Mouse (Mus musculus) C2C12 (cell line): ENCODE measurements around the gene Cib1. TPM values are rescaled to one million over a fixed set of nuclear protein-coding genes. Genes with fewer than 3 reads are reported as not detected.

Experiments
- H3K27me3 ChIP-seq: one replicate; pipeline ENCODE4 v1.6.1; 2011; ENCODE audit not compliant: control insufficient read depth, insufficient read depth, insufficient read length
- H3K36me3 ChIP-seq: one replicate; pipeline ENCODE4 v1.6.1; 2011; ENCODE audit not compliant: control insufficient read depth, insufficient read depth
- H3K4me3 ChIP-seq: one replicate; pipeline ENCODE4 v1.5.1; 2011; ENCODE audit warnings: mild to moderate bottlenecking, control low read depth; ENCODE audit not compliant: poor library complexity, insufficient read depth, severe bottlenecking
- H3K79me2 ChIP-seq: one replicate; pipeline ENCODE4 v1.6.1; 2011; ENCODE audit not compliant: control insufficient read depth, insufficient read depth
- H3K79me3 ChIP-seq: one replicate; pipeline ENCODE4 v1.6.1; 2011; ENCODE audit warnings: low read depth, control low read depth
- H3ac ChIP-seq: one replicate; pipeline ENCODE3; 2011; ENCODE audit warnings: low read depth; ENCODE audit not compliant: control insufficient read depth, insufficient read length
- CEBPB ChIP-seq: IDR thresholded peaks from one replicate; pipeline ENCODE4 v1.6.1; 2011; ENCODE audit warnings: low read depth, mild to moderate bottlenecking, control low read depth, moderate library complexity
- CTCF ChIP-seq: IDR thresholded peaks from one replicate; pipeline ENCODE4 v1.5.1; 2011; ENCODE audit not compliant: control insufficient read depth, insufficient read depth, insufficient read length
- FOSL1 ChIP-seq: IDR thresholded peaks from one replicate; pipeline ENCODE4 v1.8.0; 2011; ENCODE audit warnings: mild to moderate bottlenecking, low read length; ENCODE audit not compliant: poor library complexity, insufficient read depth, severe bottlenecking
- MAX ChIP-seq: IDR thresholded peaks from one replicate; pipeline ENCODE4 v1.6.1; 2011; ENCODE audit warnings: mild to moderate bottlenecking, control low read depth
- MYOD1 ChIP-seq: IDR thresholded peaks from one replicate; pipeline ENCODE4 v1.6.1; 2011; ENCODE audit warnings: low read depth; ENCODE audit not compliant: control insufficient read depth, insufficient read length
- MYOG ChIP-seq: IDR thresholded peaks from one replicate; pipeline ENCODE4 v1.6.1; 2011; ENCODE audit not compliant: control insufficient read depth, insufficient read length; ENCODE audit errors: extremely low read depth
- USF1 ChIP-seq: IDR thresholded peaks from one replicate; pipeline ENCODE4 v1.6.1; 2011; ENCODE audit warnings: low read depth, mild to moderate bottlenecking, control low read depth, moderate library complexity
- long read RNA-seq, 2 experiments: library from polyadenylated mRNA; unstranded; transcript quantifications; one replicate each; pipeline ENCODE4 v2.0.0; 2019 to 2020
- polyA plus RNA-seq: library from polyadenylated mRNA; unstranded; fragments of >200 nt; fragmentation: generic; extraction: Trizol; gene quantifications from one replicate; pipeline ENCODE4 v1.2.1, GENCODE M21; 2012; ENCODE audit warnings: missing spikeins

Cib1 gene
- 131 TPM for polyA plus RNA-seq
- long read RNA-seq, experiment 1, transcript Cib1-201 (7 exons, 1,047 nt): major isoform, 65 of 79 reads
- long read RNA-seq, experiment 1, partial matches to known transcripts: 0 of 79 reads
- long read RNA-seq, experiment 1, other reads (novel, unspliced or antisense): 10 of 79 reads
- long read RNA-seq, experiment 2, transcript Cib1-201 (7 exons, 1,047 nt): major isoform, 9 of 14 reads
- long read RNA-seq, experiment 2, partial matches to known transcripts: 0 of 14 reads
- long read RNA-seq, experiment 2, other reads (novel, unspliced or antisense): 5 of 14 reads

DNA sequence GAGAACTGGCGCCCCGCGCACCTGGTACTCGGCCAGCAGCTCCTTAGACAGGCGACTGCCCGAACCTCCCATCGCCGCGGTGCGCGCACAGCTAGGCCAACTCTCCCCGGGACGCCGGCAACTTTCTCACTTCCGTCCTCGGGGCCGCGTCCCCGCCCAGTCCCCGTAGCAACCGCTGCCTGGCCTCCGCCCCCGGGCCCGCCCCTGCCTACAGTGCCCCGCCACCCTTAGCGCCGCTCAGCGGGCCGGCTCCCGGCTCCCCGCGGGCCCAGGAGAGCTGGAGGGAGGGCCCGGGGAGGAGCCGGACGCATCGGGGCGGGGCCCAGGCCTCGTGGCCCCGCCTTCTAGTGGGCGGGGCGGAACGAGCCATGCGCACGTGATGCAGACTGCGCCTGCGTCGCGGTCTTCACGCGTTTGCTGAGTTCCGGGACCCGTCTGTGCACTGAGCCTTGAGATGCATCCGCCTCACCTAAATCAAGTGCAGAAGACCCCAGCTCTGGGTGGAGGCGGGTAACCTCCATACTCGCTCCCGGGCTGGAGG is at the start of gene Cib1, which contains the start of gene Gdpgp1:
Gene Cib1 (minus strand): TSS at position 325 of the 541 bp plus-strand sequence.
Gene Gdpgp1 (plus strand): TSS at position 377 of the 541 bp plus-strand sequence.
- Histone ChIP-seq H3K79me2 (peaks cover 14% of the 10 kb centered on the region), H3ac (peak within 1 kb of the TSS; percentile 78), H3K27me3 (no peaks in the 10 kb centered on the region), H3K4me3 (peak within 1 kb of the TSS; percentile 48), H3K79me3 (peaks cover 2% of the 10 kb centered on the region), H3K36me3 (peaks cover 13% of the 10 kb centered on the region)
- TF ChIP-seq USF1: peak; percentile 94
- TF ChIP-seq MYOD1: no peak
- TF ChIP-seq CEBPB: no peak
- TF ChIP-seq MYOG: no peak
- no peak for TF ChIP-seq CTCF
- TF ChIP-seq MAX: peak; percentile 79
- TF ChIP-seq FOSL1: no peak

DNA sequence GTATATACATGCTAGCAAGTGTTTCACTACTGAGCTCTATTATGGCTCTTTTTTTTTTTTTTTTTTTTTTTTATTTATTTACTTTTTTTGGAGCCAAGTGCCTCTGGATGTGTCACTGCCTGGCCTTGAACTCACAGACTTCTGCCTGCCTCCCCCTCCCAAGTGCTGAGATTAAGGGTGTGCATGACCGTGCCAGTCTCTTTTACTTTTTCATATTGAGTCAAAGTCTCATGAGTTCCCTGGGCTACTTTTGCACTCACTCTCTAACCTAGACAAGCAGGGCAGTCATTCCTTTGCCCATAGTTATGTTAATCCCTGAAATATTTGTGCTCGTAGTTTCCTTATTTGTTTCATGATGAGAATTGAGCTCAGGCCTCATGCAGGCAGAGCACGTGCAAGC is 49.0 kb upstream of the Cib1 start:
- Histone ChIP-seq H3ac (no peak overlapping the region), H3K79me2 (no peaks in the 10 kb centered on the region), H3K79me3 (no peaks in the 10 kb centered on the region), H3K4me3 (no peak overlapping the region), H3K36me3 (peaks cover 35% of the 10 kb centered on the region), H3K27me3 (no peaks in the 10 kb centered on the region)
- TF ChIP-seq CEBPB: no peak
- TF ChIP-seq MYOG: no peak
- TF ChIP-seq USF1: no peak

DNA sequence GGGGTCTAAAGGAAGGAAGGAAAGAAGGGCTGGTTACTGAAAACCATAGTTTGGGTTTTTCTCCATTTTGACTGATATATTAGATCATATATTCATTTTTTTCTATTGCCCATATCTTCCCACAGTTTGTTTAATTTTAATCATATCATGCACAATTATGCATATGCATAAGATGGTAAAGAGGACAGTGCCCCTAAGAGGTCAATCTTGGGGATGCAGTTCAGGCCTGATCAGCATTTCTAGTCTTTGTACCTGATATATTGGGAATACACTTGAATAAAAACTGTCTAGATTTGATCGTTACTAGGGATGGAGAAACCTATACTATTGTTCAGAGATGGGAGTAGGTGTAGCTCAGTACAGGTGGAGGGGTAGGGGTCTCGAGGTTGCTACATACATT is 48.4 kb upstream of the Cib1 start:
- Histone ChIP-seq H3K27me3 (no peaks in the 10 kb centered on the region), H3ac (no peak overlapping the region), H3K79me3 (no peaks in the 10 kb centered on the region), H3K79me2 (no peaks in the 10 kb centered on the region), H3K36me3 (peaks cover 37% of the 10 kb centered on the region), H3K4me3 (no peak overlapping the region)
- TF ChIP-seq MYOD1 (no peak), CEBPB (no peak), MAX (no peak), CTCF (no peak), FOSL1 (no peak), USF1 (no peak), MYOG (no peak)

DNA sequence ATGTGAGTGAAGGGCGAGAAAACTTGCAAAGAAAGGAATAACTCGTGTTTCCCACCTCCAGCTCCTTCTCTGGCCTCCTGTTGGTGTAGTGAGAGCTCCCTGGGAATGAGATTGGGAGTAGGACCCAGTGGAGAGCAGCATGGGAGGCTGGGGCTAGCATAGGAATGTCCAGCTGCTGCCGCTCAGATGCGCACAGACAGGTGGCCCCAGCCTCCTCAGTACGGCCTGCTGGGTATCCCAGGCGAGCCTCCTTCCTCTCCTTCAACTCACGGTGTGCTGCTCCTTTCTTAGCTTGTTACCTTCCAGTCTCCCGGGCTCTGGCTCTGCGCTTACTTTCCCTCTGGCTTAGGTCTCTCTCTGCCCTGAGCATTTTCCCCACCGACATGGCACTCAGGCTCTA is 47.4 kb upstream of the Cib1 start:
- no peak overlapping the region for H3ac ChIP-seq
- TF ChIP-seq MYOD1 (no peak), MYOG (no peak), MAX (no peak), CTCF (no peak), USF1 (no peak), FOSL1 (no peak), CEBPB (no peak)
- no peaks in the 10 kb centered on the region for H3K27me3 ChIP-seq
- H3K4me3 ChIP-seq: no peak overlapping the region
- peaks cover 31% of the 10 kb centered on the region for H3K36me3 ChIP-seq
- no peaks in the 10 kb centered on the region for H3K79me2 ChIP-seq
- no peaks in the 10 kb centered on the region for H3K79me3 ChIP-seq

DNA sequence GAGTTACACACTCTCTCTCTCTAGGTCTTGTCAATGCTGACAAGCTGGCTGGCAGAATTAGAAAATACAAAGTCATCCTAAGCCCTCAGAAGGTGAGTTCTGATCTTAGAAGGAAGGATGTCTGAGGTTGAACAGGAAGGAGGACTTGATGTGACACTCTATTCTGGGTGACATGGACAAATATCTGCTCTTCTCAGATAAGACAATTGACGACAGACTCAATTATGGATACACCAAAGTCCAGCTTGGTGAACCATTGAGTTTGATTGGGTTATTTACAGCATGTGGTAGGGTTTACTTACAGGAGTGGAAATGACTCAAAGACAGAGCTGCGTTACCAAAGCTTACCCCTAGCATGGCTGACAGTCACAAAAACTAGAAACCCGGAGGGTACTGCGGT is 43.8 kb upstream of the Cib1 start:
- no peaks in the 10 kb centered on the region for H3K79me2 ChIP-seq
- H3K79me3 ChIP-seq: no peaks in the 10 kb centered on the region
- no peak overlapping the region for H3K4me3 ChIP-seq
- H3ac ChIP-seq: no peak overlapping the region
- no peaks in the 10 kb centered on the region for H3K27me3 ChIP-seq
- TF ChIP-seq CTCF (no peak), MYOD1 (no peak), CEBPB (no peak), MAX (no peak), USF1 (no peak)
- peaks cover 30% of the 10 kb centered on the region for H3K36me3 ChIP-seq
